Mouse (Mus musculus) layer of hippocampus, postnatal 10 days (tissue): Measurements from ENCODE around the gene Gm20388. TPM values are rescaled to one million over a fixed set of nuclear protein-coding genes. Genes with fewer than 3 reads are reported as not detected.

Experiments
- DNase-seq, 2 experiments: peaks; one replicate each; pipeline ENCODE4 v3.0.0; 2021; ENCODE audit warnings: low spot score in 2 of 2
- total RNA-seq, 2 experiments: library from RNA; stranded (reverse); gene quantifications; 2 replicates each; pipeline ENCODE4 v1.2.3; 2021

The Gm20388 gene
- total RNA-seq, 2 experiments from 2014 or later = not detected

GRCm38 (mm10) chr8:120887254-120887653 lies 976.6 kb downstream of the Gm20388 start:
- no peak for DNase-seq

- no peak for DNase-seq
These were observed 977.4 kb downstream of the Gm20388 start for GRCm38 (mm10) chr8:120888005-120888404.

GRCm38 (mm10) chr8:120889189-120889588 lies 978.5 kb downstream of the Gm20388 start:
- no peak for DNase-seq

GRCm38 (mm10) chr8:120890068-120890467 lies 979.4 kb downstream of the Gm20388 start:
- DNase-seq = no peak

GRCm38 (mm10) chr8:120895009-120895408 lies 984.4 kb downstream of the Gm20388 start:
- DNase-seq = no peak

- DNase-seq = no peak
These were observed 985.0 kb downstream of the Gm20388 start for GRCm38 (mm10) chr8:120895600-120895999.

GRCm38 (mm10) chr8:120896203-120896602 lies 985.6 kb downstream of the Gm20388 start:
- DNase-seq = no peak

GRCm38 (mm10) chr8:120898008-120898407 lies 987.4 kb downstream of the Gm20388 start:
- DNase-seq = peak; percentile 73

- no peak for DNase-seq
These were observed 988.3 kb downstream of the Gm20388 start for GRCm38 (mm10) chr8:120898828-120899407.

- DNase-seq = no peak
These were observed 991.7 kb downstream of the Gm20388 start for GRCm38 (mm10) chr8:120902346-120902745.

- DNase-seq = no peak
These were observed 997.0 kb downstream of the Gm20388 start for GRCm38 (mm10) chr8:120907671-120908070.

- no peak for DNase-seq
These were observed 1000.3 kb downstream of the Gm20388 start for GRCm38 (mm10) chr8:120910936-120911335.

GRCm38 (mm10) chr8:120912463-120912862 lies 1001.8 kb downstream of the Gm20388 start:
- no peak for DNase-seq

GRCm38 (mm10) chr8:120916831-120917435 lies 1006.3 kb downstream of the Gm20388 start:
- peak; percentile 34 for DNase-seq

GRCm38 (mm10) chr8:120920527-120920926 lies 1009.9 kb downstream of the Gm20388 start:
- no peak for DNase-seq

GRCm38 (mm10) chr8:120926201-120926600 lies 1015.6 kb downstream of the Gm20388 start:
- DNase-seq = no peak

GRCm38 (mm10) chr8:120928082-120928481 lies 1017.4 kb downstream of the Gm20388 start:
- no peak for DNase-seq

GRCm38 (mm10) chr8:120934596-120934995 lies 1024.0 kb downstream of the Gm20388 start:
- peak in 1 of 2 experiments; percentile 40 for DNase-seq

- DNase-seq = no peak
These were observed 1026.0 kb downstream of the Gm20388 start for GRCm38 (mm10) chr8:120936685-120937084.

- no peak for DNase-seq
These were observed 1026.8 kb downstream of the Gm20388 start for GRCm38 (mm10) chr8:120937474-120937873.

- DNase-seq = no peak
These were observed 1029.6 kb downstream of the Gm20388 start for GRCm38 (mm10) chr8:120940287-120940686.

GRCm38 (mm10) chr8:120947240-120947639 lies 1036.6 kb downstream of the Gm20388 start:
- no peak for DNase-seq

GRCm38 (mm10) chr8:120948050-120948595 lies 1037.5 kb downstream of the Gm20388 start:
- DNase-seq = no peak
